Mouse (Mus musculus) G1E (cell line): ENCODE measurements around the gene Syt2. TPM values are rescaled to one million over a fixed set of nuclear protein-coding genes. Genes with fewer than 3 reads are reported as not detected.

ENCODE experiments used
- ATAC-seq: 2 replicates; pipeline ENCODE4 v1.8.0; 2016; ENCODE audit warnings: mild to moderate bottlenecking; ENCODE audit not compliant: insufficient number of reproducible peaks, poor library complexity, low FRiP score, severe bottlenecking; ENCODE audit errors: extremely low read depth
- DNase-seq: peaks from one replicate; pipeline ENCODE4 v3.0.0; 2012; ENCODE audit warnings: low spot score
- H3K27me3 ChIP-seq: 2 replicates; pipeline ENCODE4 v1.6.1; 2012; ENCODE audit warnings: mild to moderate bottlenecking, low read length, inconsistent platforms; ENCODE audit not compliant: insufficient read depth
- H3K36me3 ChIP-seq: replicated peaks from 2 replicates; pipeline ENCODE3; 2012; ENCODE audit warnings: mild to moderate bottlenecking, inconsistent platforms
- H3K4me1 ChIP-seq: 2 replicates; pipeline ENCODE4 v1.6.1; 2012; ENCODE audit warnings: low read depth, low read length, inconsistent platforms, mixed read lengths; ENCODE audit not compliant: insufficient read depth
- H3K4me3 ChIP-seq: 2 replicates; pipeline ENCODE4 v1.5.1; 2012; ENCODE audit warnings: low read depth, mild to moderate bottlenecking, inconsistent platforms, low read length, moderate library complexity, mixed read lengths
- H3K9me3 ChIP-seq: replicated peaks from 2 replicates; pipeline ENCODE4 v1.6.1; 2012; ENCODE audit warnings: inconsistent platforms
- CTCF ChIP-seq: IDR thresholded peaks from 2 replicates; pipeline ENCODE4 v1.5.1; 2012; ENCODE audit warnings: low read depth, low read length, inconsistent platforms, mixed read lengths
- GATA1 ChIP-seq: IDR thresholded peaks from 2 replicates; pipeline ENCODE4 v1.6.1; 2012; ENCODE audit warnings: borderline replicate concordance, low read length, inconsistent platforms, mixed read lengths
- GATA2 ChIP-seq: IDR thresholded peaks from 2 replicates; pipeline ENCODE4 v1.6.1; 2012; ENCODE audit warnings: low read depth, low read length, inconsistent platforms, borderline replicate concordance
- POLR2AphosphoS5 ChIP-seq: IDR thresholded peaks from 2 replicates; pipeline ENCODE4 v1.6.1; 2012; ENCODE audit warnings: low read depth, low read length, inconsistent platforms; ENCODE audit not compliant: insufficient replicate concordance
- TAL1 ChIP-seq: conservative IDR thresholded peaks from 2 replicates; pipeline ENCODE4 v1.6.1; 2012; ENCODE audit warnings: low read depth, low read length, inconsistent platforms, mixed read lengths
- polyA plus RNA-seq: library from polyadenylated mRNA; stranded (reverse); fragments of >175 nt; gene quantifications from 2 replicates; pipeline ENCODE4 v1.2.3, GENCODE M21; 2012
- total RNA-seq, 2 experiments: library from RNA; stranded (forward) in 1 of 2; stranded (reverse) in 1 of 2; fragments of 200-1000 nt in 1 of 2; fragments of >200 nt in 1 of 2; fragmentation: Nextera tagmentation in 1 of 2; gene quantifications; 2 replicates each; pipeline ENCODE4 v1.2.3; 2014 to 2017

Syt2 gene
- total and polyA plus RNA-seq, 3 experiments = 0.66 TPM; not detected in 2

GRCm38 (mm10) chr1:134634296-134634695 lies 12.2 kb upstream of the Syt2 start:
- no peak for TF ChIP-seq GATA1
- H3K4me3 ChIP-seq = no peak overlapping the region
- H3K27me3 ChIP-seq = peaks cover 4% of the 10 kb centered on the region; the same call in 1 of the 2 replicates
- ATAC-seq = no peak
- H3K36me3 ChIP-seq = peaks cover 56% of the 10 kb centered on the region
- peaks cover 11% of the 10 kb centered on the region for H3K4me1 ChIP-seq
- peaks cover 4% of the 10 kb centered on the region; the same call in 1 of the 2 replicates for H3K9me3 ChIP-seq
- no peak for DNase-seq

GRCm38 (mm10) chr1:134636245-134636644 lies 10.2 kb upstream of the Syt2 start:
- Histone ChIP-seq H3K27me3 (peaks cover 8% of the 10 kb centered on the region; the same call in 1 of the 2 replicates), H3K4me1 (no peaks in the 10 kb centered on the region), H3K9me3 (no peaks in the 10 kb centered on the region), H3K36me3 (peaks cover 36% of the 10 kb centered on the region), H3K4me3 (no peak overlapping the region)
- DNase-seq = no peak
- TF ChIP-seq POLR2AphosphoS5 (peak; percentile 53; the same call in 1 of the 2 replicates), GATA1 (no peak), CTCF (no peak), GATA2 (no peak), TAL1 (no peak)
- ATAC-seq = no peak

- TF ChIP-seq TAL1 = no peak
- TF ChIP-seq CTCF = peak; percentile 20; the same call in 1 of the 2 replicates
- H3K27me3 ChIP-seq = peaks cover 8% of the 10 kb centered on the region; the same call in 1 of the 2 replicates
- DNase-seq (no peak), ATAC-seq (no peak)
- H3K4me3 ChIP-seq = no peak overlapping the region
- no peaks in the 10 kb centered on the region for H3K9me3 ChIP-seq
- H3K4me1 ChIP-seq = no peaks in the 10 kb centered on the region
- H3K36me3 ChIP-seq = peaks cover 32% of the 10 kb centered on the region
Observed at GRCm38 (mm10) chr1:134636684-134637083, 9.8 kb upstream of the Syt2 start.

- no peak for TF ChIP-seq GATA2
- TF ChIP-seq TAL1 = no peak
- TF ChIP-seq GATA1 = no peak
- no peak for TF ChIP-seq CTCF
- TF ChIP-seq POLR2AphosphoS5 = no peak
- H3K9me3 ChIP-seq = no peaks in the 10 kb centered on the region
- ATAC-seq (no peak), DNase-seq (no peak)
- no peak overlapping the region for H3K4me3 ChIP-seq
- H3K36me3 ChIP-seq = peaks cover 19% of the 10 kb centered on the region
- H3K27me3 ChIP-seq = peaks cover 11% of the 10 kb centered on the region
- no peaks in the 10 kb centered on the region for H3K4me1 ChIP-seq
Observed at GRCm38 (mm10) chr1:134638041-134638440, 8.4 kb upstream of the Syt2 start.

- no peak for DNase-seq
- no peak overlapping the region for H3K4me3 ChIP-seq
- TF ChIP-seq TAL1 = no peak
- TF ChIP-seq POLR2AphosphoS5 = no peak
- no peak for TF ChIP-seq GATA2
- TF ChIP-seq CTCF = no peak
- TF ChIP-seq GATA1 = no peak
- no peaks in the 10 kb centered on the region for H3K9me3 ChIP-seq
- ATAC-seq = no peak
- peaks cover 11% of the 10 kb centered on the region for H3K27me3 ChIP-seq
- H3K4me1 ChIP-seq = no peaks in the 10 kb centered on the region
- H3K36me3 ChIP-seq = peaks cover 14% of the 10 kb centered on the region
Observed at GRCm38 (mm10) chr1:134638522-134638921, 8.0 kb upstream of the Syt2 start.

GRCm38 (mm10) chr1:134639460-134639859 lies 7.0 kb upstream of the Syt2 start:
- Histone ChIP-seq H3K27me3 (peaks cover 18% of the 10 kb centered on the region), H3K4me1 (no peaks in the 10 kb centered on the region), H3K9me3 (no peaks in the 10 kb centered on the region), H3K4me3 (no peak overlapping the region), H3K36me3 (peaks cover 5% of the 10 kb centered on the region)
- DNase-seq = no peak
- TF ChIP-seq TAL1 (no peak), POLR2AphosphoS5 (no peak), GATA2 (no peak), CTCF (no peak), GATA1 (no peak)
- ATAC-seq = no peak

GRCm38 (mm10) chr1:134641507-134641906 lies 5.0 kb upstream of the Syt2 start:
- TF ChIP-seq POLR2AphosphoS5 (no peak), CTCF (no peak), TAL1 (no peak), GATA2 (no peak), GATA1 (no peak)
- no peak for ATAC-seq
- peaks cover 30% of the 10 kb centered on the region for H3K27me3 ChIP-seq
- no peak for DNase-seq
- H3K4me3 ChIP-seq = no peak overlapping the region
- H3K36me3 ChIP-seq = no peaks in the 10 kb centered on the region
- H3K4me1 ChIP-seq = 0 out of 2 replicates have a peak, but pooled peaks cover 4% of the 10 kb centered on the region
- 0 out of 2 replicates have a peak, but pooled peaks cover under 1% of the 10 kb centered on the region for H3K9me3 ChIP-seq
